Mouse (Mus musculus) intestine, postnatal 0 days (tissue): ENCODE measurements around the gene Minpp1. TPM values are rescaled to one million over a fixed set of nuclear protein-coding genes. Genes with fewer than 3 reads are reported as not detected.

Source experiments
- ATAC-seq: fragments of 200-750 bp; cut with Nextera tagmentation; 2 replicates; pipeline ENCODE4 v1.8.0; 2017; ENCODE audit warnings: mild to moderate bottlenecking, moderate TSS enrichment, moderate library complexity
- H3K27ac ChIP-seq: fragments of 300-500 bp; sonication (generic); 2 replicates; pipeline ENCODE4 v1.5.1; 2014; ENCODE audit warnings: mild to moderate bottlenecking, low read depth, low read length, moderate library complexity
- H3K27me3 ChIP-seq: fragments of 300-500 bp; sonication (generic); replicated peaks from 2 replicates; pipeline ENCODE4 v1.6.1; 2014; ENCODE audit warnings: low read length, mixed read lengths; ENCODE audit not compliant: control insufficient read depth, insufficient read depth
- H3K36me3 ChIP-seq: fragments of 300-500 bp; sonication (generic); 2 replicates; pipeline ENCODE4 v1.6.1; 2014; ENCODE audit warnings: mild to moderate bottlenecking, moderate library complexity; ENCODE audit not compliant: control insufficient read depth, insufficient read depth
- H3K4me1 ChIP-seq: fragments of 300-500 bp; sonication (generic); replicated peaks from 2 replicates; pipeline ENCODE4 v1.6.1; 2014; ENCODE audit warnings: antibody characterized with exemption, low read length, mixed read lengths; ENCODE audit not compliant: control insufficient read depth, insufficient read depth
- H3K4me2 ChIP-seq: fragments of 300-500 bp; sonication (generic); replicated peaks from 2 replicates; pipeline ENCODE4 v1.6.1; 2014; ENCODE audit warnings: low read depth, mild to moderate bottlenecking, moderate library complexity
- H3K4me3 ChIP-seq: fragments of 300-500 bp; sonication (generic); 2 replicates; pipeline ENCODE4 v1.5.1; 2014; ENCODE audit warnings: low read depth, low read length
- H3K9ac ChIP-seq: fragments of 300-500 bp; sonication (generic); 2 replicates; pipeline ENCODE4 v1.6.1; 2014; ENCODE audit warnings: mild to moderate bottlenecking, low read depth, low read length
- H3K9me3 ChIP-seq: fragments of 300-500 bp; sonication (generic); 2 replicates; pipeline ENCODE4 v1.6.1; 2016; ENCODE audit warnings: mixed run types; ENCODE audit not compliant: control insufficient read depth
- CTCF ChIP-seq: sonication (generic); IDR thresholded peaks from 2 replicates; pipeline ENCODE4 v1.5.1; 2016; ENCODE audit warnings: low read depth, mild to moderate bottlenecking, control low read depth, antibody characterized with exemption, moderate library complexity
- WGBS: fragments of 180-500 bp; shearing (Covaris S2); extraction: QIAGEN DNeasy Blood & Tissue Kit; methylation state at CpG from one replicate; pipeline ENCODE4 v1.1.7; 2014; 5-methylcytosine and 5-hydroxymethylcytosine counted together
- polyA plus RNA-seq: library from polyadenylated mRNA; unstranded; fragments of >200 nt; fragmentation: Nextera tagmentation; extraction: Ambion mirVana; gene quantifications from 2 replicates; pipeline ENCODE4 v1.2.1, GENCODE M21; 2015

The Minpp1 gene
- polyA plus RNA-seq, 1 experiment from 2014 or later: 62.3 TPM

DNA sequence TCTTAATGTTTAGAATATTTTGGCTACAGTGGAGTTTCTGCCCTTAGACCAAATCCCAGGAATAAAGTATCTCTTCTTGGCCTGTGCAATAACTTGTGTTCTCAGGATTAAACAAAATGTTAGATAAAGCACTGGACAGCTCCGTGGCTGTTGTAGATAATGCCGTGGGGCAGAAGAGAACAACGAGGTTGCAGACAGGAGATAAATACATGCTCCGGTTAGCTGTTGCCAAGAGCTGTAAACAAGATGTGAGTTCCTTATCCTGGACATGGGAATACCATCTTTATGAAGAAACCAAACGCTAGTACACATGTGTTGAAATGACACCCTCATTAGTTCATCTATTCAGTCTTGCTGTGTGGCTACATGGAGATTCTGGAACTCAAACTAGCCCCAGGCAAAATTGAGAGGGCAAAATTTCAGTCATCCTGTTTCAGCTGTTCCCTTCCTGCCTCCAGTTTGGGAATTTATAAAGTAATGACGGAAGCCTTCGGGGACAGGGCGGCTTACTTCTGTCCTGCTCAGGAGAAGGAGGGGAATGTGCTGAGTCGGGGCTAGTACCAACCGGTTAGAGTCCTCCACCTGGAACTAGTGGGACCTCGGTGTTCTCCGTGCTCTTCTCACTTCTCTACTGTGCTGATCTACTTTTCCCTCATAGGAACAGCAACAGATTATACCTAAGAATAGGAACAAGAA, 9.4 kb upstream of the Minpp1 start:
- TF ChIP-seq CTCF: no peak
- Histone ChIP-seq H3K9me3 (no peaks in the 10 kb centered on the region), H3K4me1 (no peaks in the 10 kb centered on the region), H3K4me2 (0 out of 2 replicates have a peak overlapping the region, but pooled peaks have one; percentile 3), H3K27ac (peak overlapping the region; percentile 61), H3K9ac (no peak overlapping the region), H3K27me3 (no peaks in the 10 kb centered on the region), H3K36me3 (no peaks in the 10 kb centered on the region), H3K4me3 (no peak overlapping the region)
- WGBS: 52% methylated on average over 12 of the region's 12 CpGs
- peak; percentile 81 for ATAC-seq

DNA sequence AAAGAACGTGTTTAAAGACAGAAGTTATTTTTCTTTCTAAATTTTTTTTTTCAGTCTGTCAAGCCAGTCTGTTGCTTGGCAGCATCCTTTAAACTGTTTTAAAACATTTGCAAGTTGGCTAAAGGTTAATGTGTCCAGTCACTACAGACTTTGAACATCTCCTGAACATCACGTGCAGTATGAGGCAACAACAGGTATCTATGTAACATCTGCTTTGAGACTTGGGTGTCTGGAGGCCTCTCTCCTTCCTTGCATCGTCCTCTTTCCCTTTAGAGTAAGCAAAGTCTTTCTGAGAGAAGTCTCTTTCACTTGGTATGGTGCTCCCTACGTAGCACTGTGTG, 8.9 kb upstream of the Minpp1 start:
- Histone ChIP-seq H3K27ac (peak overlapping the region; percentile 61), H3K9me3 (no peaks in the 10 kb centered on the region), H3K9ac (no peak overlapping the region), H3K4me3 (no peak overlapping the region), H3K4me1 (no peaks in the 10 kb centered on the region), H3K27me3 (no peaks in the 10 kb centered on the region), H3K4me2 (no peak overlapping the region), H3K36me3 (no peaks in the 10 kb centered on the region)
- no peak for TF ChIP-seq CTCF
- 58% methylated on average over 4 of the region's 4 CpGs for WGBS
- ATAC-seq: peak; percentile 79

DNA sequence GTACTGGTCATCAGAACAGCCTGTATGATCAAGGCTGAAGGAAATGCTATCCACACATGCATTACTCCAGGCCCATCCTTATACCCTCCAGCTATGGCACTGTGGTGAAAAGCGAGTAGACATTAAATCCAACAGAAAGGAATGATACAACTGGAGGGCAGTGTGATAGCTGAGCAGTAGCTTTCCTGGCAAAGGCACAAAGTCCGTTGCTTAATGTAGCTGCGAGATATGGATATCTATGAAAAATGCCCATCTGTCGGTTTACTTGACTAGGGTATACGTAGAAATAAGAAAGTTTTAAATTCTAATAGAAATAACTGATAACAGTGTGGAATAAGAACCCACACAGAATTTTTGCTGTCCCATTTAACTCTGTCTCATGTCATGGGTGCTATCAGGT, 5.3 kb upstream of the Minpp1 start:
- WGBS: 55% methylated on average over 5 of the region's 5 CpGs
- H3K4me2 ChIP-seq: no peak overlapping the region
- no peak for TF ChIP-seq CTCF

DNA sequence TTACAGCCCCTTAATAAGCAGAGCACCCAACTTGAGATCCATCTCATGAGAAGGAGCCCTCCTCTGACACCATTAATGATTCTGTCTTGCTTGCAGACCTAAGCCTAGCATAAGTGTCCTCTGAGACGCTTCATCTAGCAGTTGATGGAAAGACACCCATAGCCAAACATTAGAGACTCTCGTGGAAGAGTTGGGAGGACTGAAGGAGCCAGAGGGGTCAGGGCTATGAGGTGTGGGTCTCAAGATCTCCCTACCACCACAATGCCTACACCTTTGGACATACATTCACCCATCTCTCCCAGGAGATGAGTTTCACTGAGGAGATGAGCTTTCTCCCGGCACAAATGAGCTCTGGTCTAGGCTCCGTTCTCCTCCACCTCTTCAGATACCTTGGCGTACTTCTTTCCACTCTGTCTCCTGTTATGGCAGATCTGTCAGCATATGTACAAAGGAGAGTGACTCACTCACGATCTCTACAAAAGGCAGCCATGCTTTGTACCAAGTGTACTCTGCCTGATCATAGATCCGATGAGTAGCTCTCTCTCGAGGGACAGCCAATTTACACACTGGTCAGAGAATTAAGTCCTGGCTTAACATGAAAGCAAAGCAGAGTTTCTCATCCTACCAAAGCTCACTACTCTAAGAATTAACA, 4.7 kb upstream of the Minpp1 start:
- Histone ChIP-seq H3K4me1 (peaks cover 7% of the 10 kb centered on the region; the same call in 1 of the 2 replicates), H3K9me3 (no peaks in the 10 kb centered on the region), H3K27ac (peak overlapping the region; percentile 74), H3K9ac (0 out of 2 replicates have a peak overlapping the region, but pooled peaks have one; percentile 3), H3K4me2 (peak overlapping the region; percentile 13; the same call in 1 of the 2 replicates), H3K36me3 (no peaks in the 10 kb centered on the region), H3K27me3 (no peaks in the 10 kb centered on the region), H3K4me3 (no peak overlapping the region)
- no peak for ATAC-seq
- no peak for TF ChIP-seq CTCF
- 62% methylated on average over 8 of the region's 8 CpGs for WGBS

More for the DNA sequence above, 5.3 kb upstream of the Minpp1 start:
- no peaks in the 10 kb centered on the region for H3K36me3 ChIP-seq
- peak overlapping the region; percentile 74; the same call in 1 of the 2 replicates for H3K27ac ChIP-seq
- H3K4me3 ChIP-seq: no peak overlapping the region
- peaks cover 7% of the 10 kb centered on the region; the same call in 1 of the 2 replicates for H3K4me1 ChIP-seq
- no peak for ATAC-seq
- no peaks in the 10 kb centered on the region for H3K9me3 ChIP-seq
- no peak overlapping the region for H3K9ac ChIP-seq
- no peaks in the 10 kb centered on the region for H3K27me3 ChIP-seq

DNA sequence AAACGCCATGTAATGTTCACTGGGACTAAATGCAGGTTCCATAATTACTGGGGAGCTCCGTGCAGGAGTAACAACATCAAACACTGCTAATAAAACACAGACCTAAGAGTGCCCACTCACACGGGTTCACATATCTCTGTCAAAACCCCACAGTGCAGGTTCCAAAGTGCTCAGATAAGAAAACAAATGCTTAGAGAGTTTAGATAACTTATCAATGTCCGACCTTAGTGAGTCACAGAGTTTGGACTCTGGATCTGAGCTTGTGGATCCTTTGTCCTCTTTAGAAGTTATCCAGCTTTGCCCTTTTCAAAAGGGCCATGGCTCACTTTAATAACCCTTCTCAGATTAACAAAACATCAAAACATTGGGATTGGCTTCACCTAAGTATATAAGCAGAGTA, 4.1 kb upstream of the Minpp1 start:
- no peaks in the 10 kb centered on the region for H3K27me3 ChIP-seq
- ATAC-seq: peak; percentile 51; the same call in 1 of the 2 replicates
- no peak for TF ChIP-seq CTCF
- no peak overlapping the region for H3K9ac ChIP-seq
- no peaks in the 10 kb centered on the region for H3K36me3 ChIP-seq
- no peak overlapping the region for H3K4me3 ChIP-seq
- no peaks in the 10 kb centered on the region for H3K9me3 ChIP-seq
- H3K4me1 ChIP-seq: peaks cover 7% of the 10 kb centered on the region; the same call in 1 of the 2 replicates
- peak overlapping the region; percentile 13; the same call in 1 of the 2 replicates for H3K4me2 ChIP-seq
- H3K27ac ChIP-seq: peak overlapping the region; percentile 74
- WGBS: 29% methylated on average over 4 of the region's 4 CpGs

DNA sequence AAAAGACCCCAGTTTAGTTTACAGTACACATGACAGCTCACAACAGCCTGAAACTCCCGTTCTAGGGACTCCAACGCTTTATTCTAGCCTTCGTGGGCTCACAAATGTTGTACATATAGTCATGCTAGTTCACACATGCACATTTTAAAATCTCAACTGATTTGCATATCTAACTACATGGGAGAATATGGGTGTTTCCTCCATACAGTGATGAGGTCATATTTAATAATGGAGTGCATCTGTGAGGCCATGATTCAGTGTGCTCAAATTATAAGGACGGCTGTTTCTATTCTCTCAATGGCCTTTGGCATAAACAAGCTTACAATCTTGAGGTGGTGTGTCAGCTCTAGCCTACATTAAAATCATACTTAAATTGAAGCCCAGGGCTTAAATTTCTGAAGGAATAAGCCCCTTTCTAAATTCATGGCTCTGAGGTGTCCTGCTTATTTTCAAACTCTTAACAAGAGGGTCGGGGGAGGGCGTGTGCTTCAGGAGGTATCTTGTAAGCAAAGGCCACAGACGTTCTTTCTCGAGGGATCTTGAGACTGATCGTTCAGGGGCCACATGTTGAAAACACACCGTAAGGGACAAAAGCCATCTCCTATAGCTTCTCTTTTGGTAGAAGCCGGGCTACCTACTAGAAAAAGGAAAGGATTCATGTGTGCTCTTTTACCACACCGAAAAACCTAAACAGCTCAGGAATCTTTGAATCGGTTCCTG, 468 bp upstream of the Minpp1 start:
- peak overlapping the region; percentile 92 for H3K27ac ChIP-seq
- no peaks in the 10 kb centered on the region for H3K27me3 ChIP-seq
- no peaks in the 10 kb centered on the region for H3K36me3 ChIP-seq
- H3K4me2 ChIP-seq: peak overlapping the region; percentile 80
- H3K9me3 ChIP-seq: no peaks in the 10 kb centered on the region
- ATAC-seq: no peak
- TF ChIP-seq CTCF: no peak
- WGBS: 15% methylated on average over 13 of the region's 13 CpGs
- H3K4me1 ChIP-seq: peaks cover 7% of the 10 kb centered on the region; the same call in 1 of the 2 replicates
- H3K9ac ChIP-seq: peak overlapping the region; percentile 65
- H3K4me3 ChIP-seq: peak overlapping the region; percentile 60
